Mouse (Mus musculus): ENCODE data around the gene Aipl1.

GRCm38 (mm10) chr11:72021015-72021414 lies 16.3 kb downstream of the Aipl1 start:
- no peak for TF ChIP-seq CTCF (IDR thresholded peaks at IDR 0.05; ENCODE audit: extremely low read depth, insufficient read depth, insufficient read length, insufficient replicate concordance)
- no peak for TF ChIP-seq POLR2A (IDR thresholded peaks at IDR 0.05; ENCODE audit: low read depth, low read length)
